Mouse (Mus musculus) neural tube, embryonic 11.5 days (tissue): ENCODE measurements around the gene Slc10a4. TPM values are rescaled to one million over a fixed set of nuclear protein-coding genes. Genes with fewer than 3 reads are reported as not detected.

Experiments
- ATAC-seq: fragments of 200-750 bp; cut with Nextera tagmentation; 2 replicates; pipeline ENCODE4 v1.8.0; 2017; ENCODE audit warnings: moderate number of reproducible peaks, mild to moderate bottlenecking, moderate TSS enrichment, moderate library complexity; ENCODE audit not compliant: insufficient read depth, low FRiP score, low TSS enrichment
- DNase-seq: peaks from one replicate; pipeline ENCODE4 v3.0.0-alpha.2; 2015; ENCODE audit warnings: low spot score
- H3K27ac ChIP-seq: fragments of 300-500 bp; sonication (generic); 2 replicates; pipeline ENCODE4 v1.5.1; 2014; ENCODE audit warnings: low read depth, mild to moderate bottlenecking, low read length
- H3K27me3 ChIP-seq: fragments of 300-500 bp; sonication (generic); 2 replicates; pipeline ENCODE4 v1.6.1; 2014; ENCODE audit warnings: mild to moderate bottlenecking, low read length, mixed read lengths; ENCODE audit not compliant: control insufficient read depth, insufficient read depth
- H3K36me3 ChIP-seq: fragments of 300-500 bp; sonication (generic); 2 replicates; pipeline ENCODE4 v1.6.1; 2014; ENCODE audit warnings: mild to moderate bottlenecking, low read length, moderate library complexity, mixed read lengths; ENCODE audit not compliant: control insufficient read depth, insufficient read depth
- H3K4me1 ChIP-seq: fragments of 300-500 bp; sonication (generic); 2 replicates; pipeline ENCODE4 v1.6.1; 2014; ENCODE audit warnings: low read length, mixed read lengths; ENCODE audit not compliant: control insufficient read depth, insufficient read depth
- H3K4me2 ChIP-seq: fragments of 300-500 bp; sonication (generic); 2 replicates; pipeline ENCODE4 v1.6.1; 2014; ENCODE audit warnings: low read depth, mild to moderate bottlenecking, moderate library complexity
- H3K4me3 ChIP-seq: fragments of 300-500 bp; sonication (generic); 2 replicates; pipeline ENCODE4 v1.5.1; 2014; ENCODE audit warnings: low read depth, low read length
- H3K9ac ChIP-seq: fragments of 300-500 bp; sonication (generic); 2 replicates; pipeline ENCODE4 v1.6.1; 2014; ENCODE audit warnings: mild to moderate bottlenecking, low read length
- H3K9me3 ChIP-seq: fragments of 300-500 bp; sonication (generic); 2 replicates; pipeline ENCODE4 v1.6.1; 2016; ENCODE audit warnings: low read length; ENCODE audit not compliant: control insufficient read depth
- WGBS: fragments of 180-500 bp; shearing (Covaris S2); extraction: QIAGEN DNeasy Blood & Tissue Kit; methylation state at CpG from one replicate; pipeline ENCODE4 v1.1.7; 2014; 5-methylcytosine and 5-hydroxymethylcytosine counted together
- polyA plus RNA-seq: library from polyadenylated mRNA; unstranded; fragments of >200 nt; fragmentation: Nextera tagmentation; extraction: Ambion mirVana; gene quantifications from 2 replicates; pipeline ENCODE4 v1.2.1, GENCODE M21; 2014

Gene Slc10a4
- 33.3 and 39.0 TPM in 2 replicates for polyA plus RNA-seq

GRCm38 (mm10) chr5:73006784-73007581 lies at the start of gene Slc10a4:
Gene Slc10a4 (plus strand): TSS chr5:73006883.
- peak; percentile 64 for DNase-seq
- Histone ChIP-seq H3K36me3 (no peaks in the 10 kb centered on the region), H3K4me1 (no peaks in the 10 kb centered on the region), H3K9ac (peak within 1 kb of the TSS; percentile 53; the same call in 1 of the 2 replicates), H3K4me2 (peak within 1 kb of the TSS; percentile 57), H3K9me3 (no peaks in the 10 kb centered on the region), H3K4me3 (peak within 1 kb of the TSS; percentile 43), H3K27ac (no peak within 1 kb of the TSS), H3K27me3 (peaks cover 10% of the 10 kb centered on the region)
- WGBS, result 11% methylated on average over 52 of the region's 65 CpGs
- peak; percentile 94 for ATAC-seq

- DNase-seq (no peak), ATAC-seq (no peak)
- 91% methylated on average over 17 of the region's 17 CpGs for WGBS
- H3K9me3 ChIP-seq, result no peaks in the 10 kb centered on the region
- no peaks in the 10 kb centered on the region for H3K4me1 ChIP-seq
- H3K9ac ChIP-seq, result no peak overlapping the region
- H3K27me3 ChIP-seq, result no peaks in the 10 kb centered on the region
- no peak overlapping the region for H3K4me3 ChIP-seq
- no peak overlapping the region for H3K27ac ChIP-seq
- H3K36me3 ChIP-seq, result peaks cover 2% of the 10 kb centered on the region; the same call in 1 of the 2 replicates
- H3K4me2 ChIP-seq, result no peak overlapping the region
Measured at GRCm38 (mm10) chr5:72957281-72957680, 49.4 kb upstream of the Slc10a4 start.

GRCm38 (mm10) chr5:72960096-72960495 lies 46.6 kb upstream of the Slc10a4 start:
- Histone ChIP-seq H3K9me3 (no peaks in the 10 kb centered on the region), H3K36me3 (peaks cover 2% of the 10 kb centered on the region; the same call in 1 of the 2 replicates), H3K9ac (no peak overlapping the region), H3K4me3 (no peak overlapping the region), H3K4me1 (no peaks in the 10 kb centered on the region), H3K27ac (no peak overlapping the region), H3K4me2 (no peak overlapping the region), H3K27me3 (no peaks in the 10 kb centered on the region)
- no peak for DNase-seq
- ATAC-seq, result no peak
- WGBS, result 80% methylated on average over 6 of the region's 6 CpGs

GRCm38 (mm10) chr5:72965706-72966105 lies 41.0 kb upstream of the Slc10a4 start:
- H3K4me3 ChIP-seq, result no peak overlapping the region
- H3K27ac ChIP-seq, result no peak overlapping the region
- no peaks in the 10 kb centered on the region for H3K36me3 ChIP-seq
- no peaks in the 10 kb centered on the region for H3K9me3 ChIP-seq
- DNase-seq (no peak), ATAC-seq (no peak)
- H3K9ac ChIP-seq, result no peak overlapping the region
- no peaks in the 10 kb centered on the region for H3K27me3 ChIP-seq
- no peak overlapping the region for H3K4me2 ChIP-seq
- 95% methylated on average over 3 of the region's 3 CpGs for WGBS
- H3K4me1 ChIP-seq, result no peaks in the 10 kb centered on the region

GRCm38 (mm10) chr5:72972435-72972834 lies 34.2 kb upstream of the Slc10a4 start:
- H3K9me3 ChIP-seq, result no peaks in the 10 kb centered on the region
- H3K36me3 ChIP-seq, result no peaks in the 10 kb centered on the region
- H3K27me3 ChIP-seq, result no peaks in the 10 kb centered on the region
- ATAC-seq, result no peak
- H3K9ac ChIP-seq, result no peak overlapping the region
- no peaks in the 10 kb centered on the region for H3K4me1 ChIP-seq
- no peak overlapping the region for H3K27ac ChIP-seq
- H3K4me3 ChIP-seq, result no peak overlapping the region
- 77% methylated on average over 4 of the region's 4 CpGs for WGBS
- no peak for DNase-seq
- H3K4me2 ChIP-seq, result no peak overlapping the region

- no peaks in the 10 kb centered on the region for H3K27me3 ChIP-seq
- no peaks in the 10 kb centered on the region for H3K9me3 ChIP-seq
- no peak for ATAC-seq
- no peaks in the 10 kb centered on the region for H3K4me1 ChIP-seq
- H3K4me2 ChIP-seq, result no peak overlapping the region
- H3K27ac ChIP-seq, result no peak overlapping the region
- H3K9ac ChIP-seq, result no peak overlapping the region
- no peak for DNase-seq
- H3K4me3 ChIP-seq, result no peak overlapping the region
- H3K36me3 ChIP-seq, result no peaks in the 10 kb centered on the region
- WGBS, result 70% methylated on average over 5 of the region's 5 CpGs
Measured at GRCm38 (mm10) chr5:72972934-72973333, 33.7 kb upstream of the Slc10a4 start.

- H3K27ac ChIP-seq, result no peak within 1 kb of the TSS
- no peak within 1 kb of the TSS for H3K9ac ChIP-seq
- no peak within 1 kb of the TSS for H3K4me3 ChIP-seq
- H3K36me3 ChIP-seq, result no peaks in the 10 kb centered on the region
- no peaks in the 10 kb centered on the region for H3K9me3 ChIP-seq
- no peak for DNase-seq
- 94% methylated on average over 7 of the region's 7 CpGs for WGBS
- no peak for ATAC-seq
- no peaks in the 10 kb centered on the region for H3K27me3 ChIP-seq
- H3K4me2 ChIP-seq, result no peak within 1 kb of the TSS
- no peaks in the 10 kb centered on the region for H3K4me1 ChIP-seq
Measured at GRCm38 (mm10) chr5:72974602-72975001, 32.1 kb upstream of the Slc10a4 start, which contains the start of gene Gm10135. Gene Gm10135 (minus strand): TSS chr5:72974702.

GRCm38 (mm10) chr5:72975996-72976395 lies 30.7 kb upstream of the Slc10a4 start:
- Histone ChIP-seq H3K9ac (no peak overlapping the region), H3K27me3 (no peaks in the 10 kb centered on the region), H3K4me3 (no peak overlapping the region), H3K4me2 (no peak overlapping the region), H3K36me3 (no peaks in the 10 kb centered on the region), H3K9me3 (no peaks in the 10 kb centered on the region), H3K4me1 (no peaks in the 10 kb centered on the region), H3K27ac (no peak overlapping the region)
- no peak for DNase-seq
- no peak for ATAC-seq
- 89% methylated on average over 6 of the region's 6 CpGs for WGBS

- no peaks in the 10 kb centered on the region for H3K9me3 ChIP-seq
- DNase-seq (no peak), ATAC-seq (no peak)
- no peak overlapping the region for H3K4me2 ChIP-seq
- 91% methylated on average over 4 of the region's 4 CpGs for WGBS
- no peaks in the 10 kb centered on the region for H3K36me3 ChIP-seq
- no peak overlapping the region for H3K27ac ChIP-seq
- no peak overlapping the region for H3K4me3 ChIP-seq
- no peaks in the 10 kb centered on the region for H3K4me1 ChIP-seq
- H3K9ac ChIP-seq, result no peak overlapping the region
- H3K27me3 ChIP-seq, result no peaks in the 10 kb centered on the region
Measured at GRCm38 (mm10) chr5:72976539-72976938, 30.1 kb upstream of the Slc10a4 start.
